Comparison of ENCODE assay signal across 7 mouse cellular contexts in genomic region chr1:40887673-40888072, GRCm38 (mm10).
DNase-seq lines count a peak whose midpoint lies in the region; ATAC-seq and TF ChIP-seq lines count a peak whose summit lies in the region.

No protein-coding gene starts in this region.

- no peaks in the 10 kb centered on the region for H3K4me1 ChIP-seq in embryonic fibroblast, embryonic 13.5 days (ENCODE audit: control insufficient read depth, insufficient read depth, low read length)
- peaks cover 18% of the 10 kb centered on the region; the same call in 1 of the 2 replicates for H3K4me1 ChIP-seq in hindbrain, embryonic 10.5 days (replicated peaks)
- H3K4me1 ChIP-seq in midbrain, embryonic 13.5 days (replicated peaks), result peaks cover 17% of the 10 kb centered on the region
- no peaks in the 10 kb centered on the region for H3K4me1 ChIP-seq in testis, adult 2 months (ENCODE audit: control insufficient read depth, insufficient read depth, low read length)

- H3K36me3 ChIP-seq in hindbrain, embryonic 10.5 days, result no peaks in the 10 kb centered on the region
- H3K36me3 ChIP-seq in midbrain, embryonic 13.5 days, result no peaks in the 10 kb centered on the region
- no peaks in the 10 kb centered on the region for H3K36me3 ChIP-seq in testis, adult 2 months (ENCODE audit: control insufficient read depth, insufficient read depth, low read length)

- no peak overlapping the region for H3K27ac ChIP-seq in embryonic fibroblast, embryonic 13.5 days (ENCODE audit: insufficient read depth, low read length)
- no peak overlapping the region for H3K27ac ChIP-seq in hindbrain, embryonic 10.5 days
- H3K27ac ChIP-seq in midbrain, embryonic 13.5 days, result no peak overlapping the region
- H3K27ac ChIP-seq in testis, adult 2 months (ENCODE audit: control insufficient read depth, insufficient read depth, low read depth, low read length), result no peak overlapping the region

- H3K4me3 ChIP-seq in embryonic fibroblast, embryonic 13.5 days (ENCODE audit: insufficient read depth, low read length), result no peak overlapping the region
- H3K4me3 ChIP-seq in hindbrain, embryonic 10.5 days, result no peak overlapping the region
- no peak overlapping the region for H3K4me3 ChIP-seq in midbrain, embryonic 13.5 days (replicated peaks)
- no peak overlapping the region for H3K4me3 ChIP-seq in testis, adult 2 months (ENCODE audit: control insufficient read depth, low read depth, low read length)

- ATAC-seq in midbrain, embryonic 13.5 days, result peak; percentile 67; the same call in 1 of the 2 replicates

- no peak overlapping the region for H3K9ac ChIP-seq in midbrain, embryonic 13.5 days (replicated peaks)

- 45% methylated on average over 12 of the region's 12 CpGs for WGBS in hindbrain, embryonic 10.5 days
- WGBS in midbrain, embryonic 13.5 days, result 37% methylated on average over 12 of the region's 12 CpGs

- H3K9me3 ChIP-seq in hindbrain, embryonic 10.5 days, result no peaks in the 10 kb centered on the region
- H3K9me3 ChIP-seq in midbrain, embryonic 13.5 days, result no peaks in the 10 kb centered on the region

- TF ChIP-seq POLR2A in embryonic fibroblast, embryonic 13.5 days (IDR thresholded peaks at IDR 0.05; ENCODE audit: low read depth, low read length), result no peak
- no peak for TF ChIP-seq POLR2A in testis, adult 2 months (IDR thresholded peaks at IDR 0.05; ENCODE audit: control insufficient read depth, low read depth, low read length)

- peak; percentile 85 for DNase-seq in NIH3T3 (ENCODE audit: low read depth)
- DNase-seq in adrenal gland, postnatal 10 days, result peak; percentile 68
- DNase-seq in hindbrain, embryonic 10.5 days (ENCODE audit: low spot score), result peak; percentile 60
- peak; percentile 53 to 80 for DNase-seq in layer of hippocampus, postnatal 25 days (ENCODE audit: extremely low spot score in 1 of 2, low spot score in 1 of 2)

- peak; percentile 16; the same call in 1 of the 2 replicates for TF ChIP-seq CTCF in embryonic fibroblast, embryonic 13.5 days (IDR thresholded peaks at IDR 0.05; ENCODE audit: borderline replicate concordance, insufficient read depth, low read length)
- peak; percentile 20; the same call in 1 of the 2 replicates for TF ChIP-seq CTCF in testis, adult 2 months (IDR thresholded peaks at IDR 0.05; ENCODE audit: control insufficient read depth, insufficient read depth, insufficient replicate concordance, low read depth, low read length)

- H3K4me2 ChIP-seq in midbrain, embryonic 13.5 days (replicated peaks), result no peak overlapping the region

- no peaks in the 10 kb centered on the region for H3K27me3 ChIP-seq in hindbrain, embryonic 10.5 days (ENCODE audit: insufficient read depth, poor library complexity, severe bottlenecking)
- no peaks in the 10 kb centered on the region for H3K27me3 ChIP-seq in midbrain, embryonic 13.5 days
- H3K27me3 ChIP-seq in testis, adult 2 months (ENCODE audit: control insufficient read depth, insufficient read depth, low read length), result no peaks in the 10 kb centered on the region
